Mouse (Mus musculus): ENCODE measurements around the gene Rfc5.
"Not testable (repeated sequence)": the region's sequence is repeated elsewhere in the genome, so short reads cannot be mapped to it uniquely, and the experiment has no call there.

Rfc5 gene

GRCm38 (mm10) chr5:117388877-117389276 is at the start of gene Rfc5:
Rfc5 (minus strand) TSS chr5:117389047.
- DNase-seq (ENCODE audit: low read depth, low spot score): peak; percentile 81

DNA sequence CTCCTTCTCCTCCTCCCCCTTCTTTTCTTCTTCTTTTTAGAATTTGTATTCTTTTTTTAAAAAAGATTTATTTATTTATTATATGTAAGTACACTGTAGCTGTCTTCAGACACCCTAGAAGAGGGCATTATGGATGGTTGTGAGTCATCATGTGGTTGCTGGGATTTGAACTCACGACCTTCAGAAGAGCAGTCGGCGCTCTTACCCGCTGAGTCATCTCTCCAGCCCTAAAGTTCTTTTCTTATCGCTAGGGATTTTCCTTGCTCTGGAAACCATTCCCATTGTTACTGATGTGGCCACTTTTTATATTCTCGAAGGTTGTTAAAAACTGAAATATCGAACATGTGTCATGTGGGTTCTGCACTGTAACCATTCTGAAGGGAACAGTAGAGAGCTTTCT is 44.7 kb upstream of the Rfc5 start:
- DNase-seq (ENCODE audit: low read depth, low spot score): not testable (repeated sequence)

GRCm38 (mm10) chr5:117417442-117417841 is 28.6 kb upstream of the Rfc5 start:
- no peak for DNase-seq (ENCODE audit: low read depth, low spot score)

DNA sequence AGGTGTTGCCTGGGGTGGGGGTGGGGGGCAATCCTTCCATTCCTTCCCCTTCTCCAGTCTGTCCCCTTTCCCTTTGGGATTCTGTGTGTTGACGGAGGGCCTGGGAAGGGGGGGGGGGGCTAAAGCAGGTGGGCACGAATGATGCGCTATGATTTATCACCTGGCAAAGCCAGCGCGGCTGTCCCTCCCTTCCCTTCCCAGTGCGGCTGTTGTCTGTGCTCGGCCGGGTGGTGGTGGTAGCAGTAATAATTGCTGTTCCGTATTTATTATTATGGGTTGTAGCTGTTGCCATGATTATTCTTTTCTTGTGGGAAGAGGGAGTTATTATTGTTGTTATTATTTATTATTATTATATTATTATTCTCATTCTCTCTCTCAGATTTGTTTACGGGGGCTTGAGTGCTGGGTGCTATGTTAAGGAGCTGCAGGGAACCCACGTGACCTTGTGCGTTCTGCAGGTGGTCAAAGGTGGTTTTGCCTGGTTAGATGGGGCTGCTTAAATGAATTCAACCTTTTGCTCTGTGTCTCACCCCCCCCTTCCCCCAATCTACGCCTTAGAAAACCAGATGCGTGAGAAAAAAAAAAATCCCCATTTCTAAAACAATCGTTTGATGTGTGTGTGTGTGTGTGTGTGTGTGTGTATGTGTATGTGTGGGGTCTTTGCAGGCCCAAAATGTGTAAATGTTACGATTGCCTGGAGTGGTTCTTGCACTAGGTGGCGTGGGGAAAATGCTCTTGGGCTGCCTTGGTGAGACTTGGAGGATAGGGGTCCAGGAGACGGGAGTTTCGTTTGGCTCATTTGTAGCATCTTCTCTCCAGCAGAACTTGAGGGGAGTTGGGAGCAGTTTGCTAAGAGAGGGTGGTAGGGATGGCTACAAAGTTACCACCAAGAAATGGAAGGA is 26.4 kb upstream of the Rfc5 start:
- no peak for DNase-seq (ENCODE audit: low read depth, low spot score)

DNA sequence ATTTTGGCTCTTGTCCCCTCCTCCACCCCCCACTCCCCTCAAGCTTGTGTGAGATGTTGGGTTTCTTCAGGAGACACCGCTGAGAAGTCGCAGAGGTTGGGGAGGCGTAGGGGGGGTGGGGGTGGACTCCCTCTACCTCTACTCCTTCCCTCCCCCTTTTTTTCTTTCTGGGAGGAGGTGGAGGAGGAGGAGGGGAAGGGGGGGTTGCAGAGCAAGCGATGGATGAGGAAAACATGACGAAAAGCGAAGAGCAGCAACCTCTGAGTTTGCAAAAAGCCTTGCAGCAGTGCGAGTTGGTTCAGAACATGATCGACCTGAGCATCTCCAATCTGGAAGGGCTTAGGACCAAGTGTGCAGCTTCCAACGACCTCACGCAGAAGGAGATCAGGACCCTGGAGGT is 25.8 kb upstream of the Rfc5 start:
- DNase-seq (ENCODE audit: low read depth, low spot score): no peak

DNA sequence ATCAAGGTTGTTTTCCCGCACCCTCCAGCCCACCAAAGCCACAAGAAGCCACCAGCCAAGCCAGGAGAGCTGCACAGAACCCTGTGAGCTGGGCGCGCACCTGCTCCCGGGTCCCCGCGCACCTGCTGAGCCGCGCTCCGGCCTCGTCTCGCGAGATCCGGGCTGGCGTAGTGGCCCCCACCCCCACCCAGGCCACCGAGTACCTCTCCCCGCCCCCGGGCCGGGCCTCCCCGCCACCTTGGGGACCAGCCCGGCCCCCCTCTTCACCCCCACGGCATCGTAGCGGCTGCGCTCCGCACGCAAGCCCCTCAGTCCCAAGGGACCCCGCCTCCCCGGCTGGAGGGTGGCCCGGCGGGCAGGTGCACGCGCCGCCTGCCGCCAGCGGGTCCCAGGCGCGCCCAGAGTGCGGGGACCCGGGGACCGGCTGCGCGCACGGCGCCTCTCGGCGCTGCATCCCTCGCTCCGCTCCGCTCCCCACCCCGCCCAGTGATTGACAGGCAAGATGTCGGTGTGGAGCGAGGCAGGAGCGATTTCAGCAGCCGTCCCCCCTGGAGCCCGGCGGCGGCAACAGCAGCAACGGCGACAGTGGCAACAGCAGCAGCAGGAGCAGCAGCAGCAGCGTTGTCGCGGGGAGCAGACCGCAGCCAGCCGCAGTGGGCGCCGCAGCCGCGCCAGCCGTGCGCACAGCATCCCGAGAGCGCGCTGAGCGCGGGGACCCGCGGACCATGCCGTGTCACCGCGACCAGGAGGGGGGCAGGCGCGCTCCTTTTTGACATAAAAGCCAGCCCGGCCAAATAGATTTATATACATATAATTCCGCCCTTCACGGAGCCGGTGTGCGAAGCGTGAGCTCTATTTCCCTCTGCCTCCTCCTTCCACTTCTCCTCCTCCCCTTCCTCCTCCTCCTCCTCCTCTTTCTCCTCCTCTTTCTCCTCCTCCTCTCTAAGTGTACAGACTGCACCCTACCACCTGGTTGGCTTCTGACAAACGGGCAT is 25.0 kb upstream of the Rfc5 start, which contains the start of gene Ksr2:
Gene Ksr2, plus strand, starts transcription at position 494 of the 995 bp plus-strand sequence.
- DNase-seq (ENCODE audit: low read depth, low spot score): no peak

DNA sequence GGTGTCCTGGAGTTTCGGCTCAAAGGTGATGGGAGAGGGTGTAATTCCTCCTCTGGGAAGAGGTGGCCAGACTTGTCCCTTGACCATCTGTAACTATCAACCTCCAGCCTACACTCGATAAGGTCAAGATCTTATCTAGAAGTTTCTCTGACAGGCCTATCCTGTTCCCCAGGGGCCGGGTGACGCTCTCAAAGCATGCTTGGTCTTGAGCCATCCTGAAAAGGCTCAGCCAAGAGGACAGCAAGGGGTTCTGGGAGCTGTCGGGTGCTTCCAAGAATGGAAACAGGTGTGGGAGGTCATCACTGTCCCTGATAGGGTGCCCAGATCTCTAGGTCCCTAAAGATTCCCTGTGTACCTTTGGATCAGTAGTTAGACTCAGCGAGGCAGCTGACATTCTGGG is 20.5 kb upstream of the Rfc5 start:
- DNase-seq (ENCODE audit: low read depth, low spot score): no peak

DNA sequence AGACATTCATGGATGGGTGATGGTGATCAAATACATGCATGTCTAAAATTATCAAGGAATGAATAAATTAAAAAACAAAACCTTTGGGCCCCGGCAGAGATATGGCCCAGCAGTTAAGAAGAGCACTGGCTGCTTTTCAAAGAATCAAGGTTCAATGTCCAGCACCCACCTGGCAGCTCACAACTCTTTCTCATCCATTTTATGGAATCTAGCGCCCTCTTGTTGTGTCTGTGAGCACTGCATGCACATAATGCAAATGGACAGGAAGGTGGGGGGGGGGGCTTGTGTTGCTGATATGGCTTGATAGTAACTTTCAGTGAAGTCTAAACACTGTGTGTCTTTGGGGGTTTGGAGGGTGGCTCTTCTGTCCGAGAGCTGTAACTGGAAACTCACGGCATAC is 19.4 kb upstream of the Rfc5 start:
- DNase-seq (ENCODE audit: low read depth, low spot score): no peak

- DNase-seq (ENCODE audit: low read depth, low spot score): not testable (repeated sequence)
These were observed 15.8 kb upstream of the Rfc5 start for GRCm38 (mm10) chr5:117404671-117405070.

GRCm38 (mm10) chr5:117403609-117404008 is 14.8 kb upstream of the Rfc5 start:
- DNase-seq (ENCODE audit: low read depth, low spot score): no peak

GRCm38 (mm10) chr5:117399281-117399680 is 10.4 kb upstream of the Rfc5 start:
- no peak for DNase-seq (ENCODE audit: low read depth, low spot score)

DNA sequence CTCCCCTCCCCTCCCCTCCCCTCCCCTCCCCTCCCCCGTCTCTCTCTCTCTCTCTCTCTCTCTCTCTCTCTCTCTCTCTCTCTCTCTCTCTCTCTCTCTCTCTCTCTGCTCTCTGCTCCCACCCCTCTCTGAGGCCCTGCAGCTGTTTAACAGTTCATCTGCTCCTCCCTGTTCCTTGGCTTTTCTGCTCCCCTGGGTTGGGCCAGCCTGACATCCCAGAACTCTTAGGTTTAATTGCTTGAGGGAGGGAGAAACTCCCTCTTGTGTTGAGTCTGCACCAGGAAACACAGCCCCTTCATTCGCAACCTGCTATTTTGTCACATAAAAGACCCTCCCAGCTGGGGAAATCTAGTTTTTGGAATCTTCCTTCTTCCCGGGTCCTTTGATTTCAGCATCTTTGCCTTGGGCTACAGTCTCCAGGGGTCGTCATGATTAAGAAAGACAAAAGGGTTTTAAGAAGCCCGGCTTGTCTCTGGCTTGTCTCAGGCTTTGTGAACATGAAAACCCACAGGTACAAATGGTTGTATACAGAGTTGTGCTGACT is 9.2 kb upstream of the Rfc5 start:
- no peak for DNase-seq (ENCODE audit: low read depth, low spot score)

DNA sequence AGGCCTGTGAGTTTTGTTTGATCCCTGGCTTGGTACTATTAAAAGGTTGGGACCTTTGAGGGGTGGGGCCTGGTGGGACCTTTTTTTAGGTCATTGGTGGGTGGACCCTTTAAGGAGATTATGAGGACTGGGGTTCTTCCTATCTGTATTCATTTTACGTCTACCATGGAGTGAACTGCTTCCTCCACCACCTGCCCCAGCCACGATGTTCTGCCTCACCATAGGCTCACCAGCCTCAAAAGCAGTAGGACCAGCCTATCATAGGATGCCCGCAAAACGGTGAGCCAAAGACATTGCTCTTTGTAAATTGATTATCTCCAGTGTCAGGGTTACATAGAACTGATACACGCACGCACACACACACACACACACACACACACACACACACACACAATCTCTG is 8.5 kb upstream of the Rfc5 start:
- no peak for DNase-seq (ENCODE audit: low read depth, low spot score)

GRCm38 (mm10) chr5:117396596-117397014 is 7.8 kb upstream of the Rfc5 start:
- no peak for DNase-seq (ENCODE audit: low read depth, low spot score)

GRCm38 (mm10) chr5:117395834-117396233 is 7.0 kb upstream of the Rfc5 start:
- no peak for DNase-seq (ENCODE audit: low read depth, low spot score)

DNA sequence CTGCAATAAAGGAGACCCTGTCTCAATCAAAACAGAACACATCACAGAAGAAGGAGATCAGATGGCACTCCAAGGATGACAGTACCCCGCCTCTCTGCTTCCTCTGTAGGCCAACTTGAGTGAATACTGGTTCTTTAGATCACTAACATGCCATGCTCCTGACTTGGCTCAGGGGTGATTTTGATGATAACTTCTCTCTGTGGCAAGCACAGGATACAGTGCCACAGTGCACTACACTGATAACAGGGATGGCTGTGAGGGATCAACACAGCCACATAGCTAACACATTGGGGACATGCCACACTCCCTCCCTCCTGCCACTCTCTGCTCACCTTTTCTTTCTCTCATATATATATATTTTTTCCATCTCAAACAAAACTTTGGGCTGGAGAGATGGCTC is 2.0 kb upstream of the Rfc5 start:
- no peak for DNase-seq (ENCODE audit: low read depth, low spot score)

DNA sequence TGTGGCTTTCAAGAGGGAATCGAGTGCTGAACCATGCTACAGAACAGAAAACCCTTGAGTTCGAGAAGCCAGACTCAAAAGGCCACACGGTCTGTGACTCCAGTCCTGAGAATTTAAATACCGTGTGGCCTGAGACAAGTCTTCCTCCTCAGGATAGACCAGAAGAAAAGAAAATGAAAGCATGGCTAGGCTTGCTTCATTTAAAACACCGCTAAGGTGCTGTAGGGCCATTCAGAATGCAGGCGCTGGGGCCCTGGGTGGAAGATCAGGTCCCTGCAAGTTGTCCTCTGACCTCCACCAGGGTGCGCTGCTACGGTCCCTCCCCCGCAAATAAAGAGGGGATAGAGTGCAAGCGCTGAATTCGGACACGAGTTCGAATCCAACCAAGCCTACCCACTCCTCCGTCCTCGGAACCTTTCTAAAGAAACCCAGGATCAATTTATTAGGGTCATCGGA is 523 bp downstream of the Rfc5 start:
- peak; percentile 48 for DNase-seq (ENCODE audit: low read depth, low spot score)

DNA sequence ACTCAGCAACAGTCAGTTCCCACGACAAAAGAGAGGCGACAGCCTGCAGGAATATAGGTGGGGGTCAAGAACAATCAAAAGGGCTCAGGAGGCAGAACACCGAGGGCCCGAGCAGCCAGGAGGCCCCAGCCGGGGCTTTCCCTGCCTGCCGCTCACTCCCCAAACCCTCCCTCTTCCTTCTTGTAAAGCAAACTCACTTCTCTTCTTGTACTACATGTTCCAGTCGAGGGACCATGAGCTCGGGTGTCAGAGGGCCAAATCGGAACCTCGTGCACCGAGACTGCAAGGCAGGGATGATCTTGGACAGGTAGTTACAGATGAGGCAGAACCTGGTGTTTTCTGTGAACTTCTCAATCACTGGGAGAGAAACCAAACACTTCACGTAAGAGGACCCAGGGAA is 5.6 kb downstream of the Rfc5 start:
- DNase-seq (ENCODE audit: low read depth, low spot score): no peak

DNA sequence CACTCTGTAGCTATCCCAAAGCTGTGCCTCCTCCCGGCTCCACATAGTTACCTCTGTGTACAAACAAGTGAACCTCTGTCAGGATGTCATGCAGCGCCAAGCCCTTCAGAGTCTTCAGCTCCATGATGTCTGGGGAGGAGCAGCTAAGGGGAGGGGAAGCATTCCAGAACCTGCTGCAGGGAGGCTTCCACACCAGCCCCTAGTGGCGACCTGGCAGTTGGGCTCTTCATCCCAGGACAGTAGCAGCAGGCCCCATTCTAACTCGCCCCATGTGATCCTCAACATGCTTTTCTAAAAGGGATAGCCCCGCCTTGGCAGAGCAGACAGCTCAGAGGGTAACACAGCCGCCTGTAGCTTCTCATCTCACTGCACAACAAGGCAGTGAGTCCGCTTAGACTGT is 7.1 kb downstream of the Rfc5 start:
- no peak for DNase-seq (ENCODE audit: low read depth, low spot score)

- DNase-seq (ENCODE audit: low read depth, low spot score): no peak
These were observed 8.6 kb downstream of the Rfc5 start for GRCm38 (mm10) chr5:117380199-117380598.

GRCm38 (mm10) chr5:117377731-117378130 is 11.1 kb downstream of the Rfc5 start:
- not testable (repeated sequence) for DNase-seq (ENCODE audit: low read depth, low spot score)

- DNase-seq (ENCODE audit: low read depth, low spot score): no peak
These were observed 12.5 kb downstream of the Rfc5 start for GRCm38 (mm10) chr5:117376331-117376761.

All from c-Kit-negative CD71-positive TER-119-positive erythroid progenitor cells, embryonic 14.5 days (primary cell).